Mouse (Mus musculus): Measurements from ENCODE around the gene Zfp768.

DNA sequence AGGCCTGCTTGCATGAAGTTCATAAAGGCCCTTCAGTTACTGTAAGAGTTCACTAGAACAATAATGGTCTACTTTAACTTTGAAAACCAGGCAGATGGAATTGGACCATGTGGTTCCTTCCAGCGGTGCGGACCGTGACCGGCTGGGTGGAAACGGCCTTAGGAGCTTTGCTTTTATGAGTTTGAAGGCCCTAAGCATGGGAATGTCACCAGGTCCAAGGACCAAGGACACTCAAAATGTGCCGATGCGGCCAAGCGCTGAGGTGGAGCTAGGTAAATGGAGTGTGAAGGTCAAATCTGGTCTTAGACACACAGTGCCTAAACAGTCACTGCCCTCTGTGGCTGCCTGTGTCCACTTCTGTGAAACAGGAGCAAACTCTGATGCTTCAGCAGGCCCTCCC lies 4.0 kb downstream of the Zfp768 start:
- TF ChIP-seq CTCF (IDR thresholded peaks at IDR 0.05; ENCODE audit: low read depth, low read length) (no peak), GATA1 (IDR thresholded peaks at IDR 0.05; ENCODE audit: borderline replicate concordance, low read length) (no peak), GATA2 (IDR thresholded peaks at IDR 0.05; ENCODE audit: borderline replicate concordance, low read depth, low read length) (no peak), POLR2AphosphoS5 (IDR thresholded peaks at IDR 0.05; ENCODE audit: insufficient replicate concordance, low read depth, low read length) (no peak)
